In genomic region chr14:76169876-76170466, GRCm38 (mm10) we compare ENCODE assay signal across 10 mouse cellular contexts. TPM values are rescaled to one million over a fixed set of nuclear protein-coding genes. Genes with fewer than 3 reads are reported as not detected.
DNase-seq lines count a peak whose midpoint lies in the region; ATAC-seq lines count a peak whose summit lies in the region.
"Had no signal": no experiment of that assay in that cellular context is flagged by ENCODE, and none has a peak within 500 bp of the region (broad histone marks: within the 10 kb centered on the region; RNA-seq: fewer than 3 reads in every experiment).

No protein-coding gene starts in this region.

- H3K27ac ChIP-seq in heart, embryonic 13.5 days (replicated peaks) = no peak overlapping the region
- no peak overlapping the region for H3K27ac ChIP-seq in heart, embryonic 10.5 days
- H3K27ac ChIP-seq: heart, adult 2 months had no signal

- H3K4me1 ChIP-seq in heart, embryonic 13.5 days = peaks cover 5% of the 10 kb centered on the region
- peaks cover 6% of the 10 kb centered on the region for H3K4me1 ChIP-seq in heart, embryonic 10.5 days

- 62% methylated on average over 11 of the region's 11 CpGs for WGBS in heart, embryonic 13.5 days
- 67% methylated on average over 11 of the region's 11 CpGs for WGBS in heart, embryonic 10.5 days

- no peak overlapping the region for H3K4me3 ChIP-seq in heart, embryonic 13.5 days
- no peak overlapping the region for H3K4me3 ChIP-seq in heart, embryonic 10.5 days
- H3K4me3 ChIP-seq: heart, adult 2 months had no signal

- no peaks in the 10 kb centered on the region for H3K36me3 ChIP-seq in heart, embryonic 13.5 days
- no peaks in the 10 kb centered on the region for H3K36me3 ChIP-seq in heart, embryonic 10.5 days
- H3K36me3 ChIP-seq: G1E had no signal

- intact Hi-C loops in gastrocnemius, postnatal 14 days (cut with DNase I; ENCODE audit: low total_unique reads) = no loop called here

- peaks cover 6% of the 10 kb centered on the region for H3K27me3 ChIP-seq in heart, embryonic 13.5 days (replicated peaks)
- H3K27me3 ChIP-seq in heart, embryonic 10.5 days (ENCODE audit: insufficient read depth, poor library complexity, severe bottlenecking) = no peaks in the 10 kb centered on the region

- H3K4me2 ChIP-seq in heart, embryonic 13.5 days = no peak overlapping the region

- ATAC-seq in heart, embryonic 13.5 days (ENCODE audit: extremely low read depth, insufficient number of reproducible peaks, low FRiP score, low TSS enrichment) = no peak

- no peaks in the 10 kb centered on the region for H3K9me3 ChIP-seq in heart, embryonic 13.5 days
- H3K9me3 ChIP-seq in heart, embryonic 10.5 days = no peaks in the 10 kb centered on the region
- H3K9me3 ChIP-seq: G1E had no signal

- H3K9ac ChIP-seq in heart, embryonic 13.5 days = 0 out of 2 replicates have a peak overlapping the region, but pooled peaks have one; percentile 10

- no peak for DNase-seq in heart, embryonic 10.5 days (ENCODE audit: low spot score)
- DNase-seq in right cerebral cortex, adult 18-20 months = peak; percentile 46
- no peak for DNase-seq in right cerebral cortex, postnatal 25 days
- DNase-seq in gastrocnemius, postnatal 14 days = peak; percentile 38
- peak; percentile 37 for DNase-seq in ovary, postnatal 36 days (ENCODE audit: low spot score)
- DNase-seq in frontal cortex, postnatal 25 days (ENCODE audit: low spot score in 2 of 2) = no peak
- no peak for DNase-seq in cerebellum, adult 8-10 months

RNA-seq across cellular contexts. Expression of gene Nufip1, which starts 59.3 kb away (rescaled TPM):
- 9.7 and 10.5 TPM in 2 replicates for polyA plus RNA-seq in heart, embryonic 13.5 days (2015; fragmentation: Nextera tagmentation; extraction: Ambion mirVana)
- 13.5 and 16.6 TPM in 2 replicates for polyA plus RNA-seq in heart, embryonic 10.5 days (2016; fragmentation: Nextera tagmentation; extraction: Ambion mirVana)
- total RNA-seq in gastrocnemius, postnatal 14 days (2021) = 1 to 10 TPM; 3.6 to 3.8 TPM

RNA-seq across cellular contexts. Expression of gene Gpalpp1, which starts 59.4 kb away (rescaled TPM):
- 8.8 and 9.5 TPM in 2 replicates for polyA plus RNA-seq in heart, embryonic 13.5 days (2015; fragmentation: Nextera tagmentation; extraction: Ambion mirVana)
- polyA plus RNA-seq in heart, embryonic 10.5 days (2016; fragmentation: Nextera tagmentation; extraction: Ambion mirVana) = 13.1 and 13.3 TPM in 2 replicates
- total RNA-seq in gastrocnemius, postnatal 14 days (2021) = 1 to 10 TPM; 6.5 to 6.9 TPM

Comparison
In these comparisons a context has a peak if more than half of its experiments do, and no peak if none do; other contexts are left out.
1. DNase-seq: peak in right cerebral cortex, adult 18-20 months (single experiment), gastrocnemius, postnatal 14 days (single experiment) and ovary, postnatal 36 days (single experiment); none in heart, embryonic 10.5 days (single experiment), right cerebral cortex, postnatal 25 days (single experiment), frontal cortex, postnatal 25 days (0 of 2) and cerebellum, adult 8-10 months (single experiment).